Mouse (Mus musculus): ENCODE measurements around the gene Chga. TPM values are rescaled to one million over a fixed set of nuclear protein-coding genes. Genes with fewer than 3 reads are reported as not detected.

The Chga gene
- polyA plus RNA-seq, 1 experiment = 216 TPM

DNA sequence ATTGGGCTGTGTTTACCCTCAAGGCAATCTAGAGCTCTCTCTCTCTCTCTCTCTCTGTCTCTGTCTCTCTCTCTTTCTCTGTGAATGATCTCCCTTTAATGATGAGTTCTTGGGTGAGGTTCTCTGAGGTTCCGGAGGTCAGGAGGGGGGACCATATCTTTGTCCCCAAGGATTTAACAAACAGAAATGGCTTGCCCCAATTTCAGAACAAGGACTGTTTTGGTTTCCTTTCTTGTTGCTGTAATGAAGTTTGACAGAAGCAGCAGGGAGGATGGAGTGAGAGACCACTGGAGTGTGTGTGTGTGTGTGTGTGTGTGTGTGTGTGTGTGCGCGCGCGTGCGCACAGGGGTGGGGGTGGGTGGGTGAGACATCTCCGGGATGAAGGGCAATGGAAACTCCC, 13.6 kb upstream of the Chga start:
- H3K4me1 ChIP-seq (ENCODE audit: control insufficient read depth, insufficient read depth, low read length) = no peaks in the 10 kb centered on the region
- H3K4me3 ChIP-seq (replicated peaks; ENCODE audit: insufficient read depth, low read depth, low read length) = no peak overlapping the region
- TF ChIP-seq CTCF (IDR thresholded peaks at IDR 0.05; ENCODE audit: borderline replicate concordance, insufficient read depth, low read depth, low read length) = no peak
- TF ChIP-seq POLR2A (IDR thresholded peaks at IDR 0.05; ENCODE audit: borderline replicate concordance, insufficient read depth, low read length) = no peak
- WGBS = 91% methylated on average over 7 of the region's 7 CpGs
- no peak for DNase-seq
- H3K27ac ChIP-seq (ENCODE audit: insufficient read depth, low read length) = no peak overlapping the region
- H3K27me3 ChIP-seq (ENCODE audit: control insufficient read depth, insufficient read depth, low read length) = no peaks in the 10 kb centered on the region

DNA sequence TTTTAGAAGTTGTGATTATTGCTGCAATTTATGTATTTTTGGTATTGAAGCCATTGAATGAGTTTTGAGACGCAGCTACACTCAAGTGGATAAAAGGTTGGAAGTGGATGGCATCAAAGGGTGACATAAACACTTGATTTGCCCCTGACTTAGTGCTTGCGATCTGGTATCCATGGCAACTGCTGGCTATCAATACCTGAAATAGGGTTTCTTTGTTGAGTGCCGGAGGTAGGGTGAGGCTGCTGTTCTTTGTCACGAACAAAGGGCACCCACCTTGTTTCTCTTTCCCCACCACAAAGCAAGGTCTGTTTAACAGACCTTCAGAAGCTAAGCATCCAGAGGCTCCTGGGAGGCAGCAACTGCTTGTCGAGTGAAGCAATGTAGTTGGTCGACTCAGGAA, 9.6 kb upstream of the Chga start:
- no peak overlapping the region for H3K27ac ChIP-seq (ENCODE audit: insufficient read depth, low read length)
- no peak for DNase-seq
- H3K4me3 ChIP-seq (replicated peaks; ENCODE audit: insufficient read depth, low read depth, low read length) = no peak overlapping the region
- H3K4me1 ChIP-seq (ENCODE audit: control insufficient read depth, insufficient read depth, low read length) = no peaks in the 10 kb centered on the region
- WGBS = 72% methylated on average over 6 of the region's 6 CpGs
- H3K27me3 ChIP-seq (ENCODE audit: control insufficient read depth, insufficient read depth, low read length) = no peaks in the 10 kb centered on the region
- TF ChIP-seq POLR2A (IDR thresholded peaks at IDR 0.05; ENCODE audit: borderline replicate concordance, insufficient read depth, low read length) (no peak), CTCF (IDR thresholded peaks at IDR 0.05; ENCODE audit: borderline replicate concordance, insufficient read depth, low read depth, low read length) (no peak)

DNA sequence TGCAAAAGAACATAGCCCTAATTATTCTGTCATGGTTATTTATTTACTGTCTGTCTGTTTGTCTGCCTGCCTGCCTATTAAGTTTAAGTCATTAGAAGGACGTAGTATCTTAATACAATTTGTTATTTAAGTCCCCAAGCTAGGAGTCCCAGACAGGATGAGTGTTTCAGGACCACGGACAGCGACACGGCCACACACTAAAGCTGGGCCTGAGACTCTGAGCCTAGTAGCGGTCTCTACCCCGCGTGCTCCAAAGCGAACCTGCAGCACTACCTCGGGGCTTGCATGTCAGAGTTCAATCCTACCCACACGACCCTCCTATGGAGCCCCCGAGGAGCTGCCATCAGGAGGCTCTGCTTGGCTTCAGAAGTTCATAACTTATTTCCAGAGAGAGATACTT, 4.2 kb upstream of the Chga start:
- WGBS = 45% methylated on average over 11 of the region's 11 CpGs
- no peak overlapping the region for H3K27ac ChIP-seq (ENCODE audit: insufficient read depth, low read length)
- no peak for DNase-seq

DNA sequence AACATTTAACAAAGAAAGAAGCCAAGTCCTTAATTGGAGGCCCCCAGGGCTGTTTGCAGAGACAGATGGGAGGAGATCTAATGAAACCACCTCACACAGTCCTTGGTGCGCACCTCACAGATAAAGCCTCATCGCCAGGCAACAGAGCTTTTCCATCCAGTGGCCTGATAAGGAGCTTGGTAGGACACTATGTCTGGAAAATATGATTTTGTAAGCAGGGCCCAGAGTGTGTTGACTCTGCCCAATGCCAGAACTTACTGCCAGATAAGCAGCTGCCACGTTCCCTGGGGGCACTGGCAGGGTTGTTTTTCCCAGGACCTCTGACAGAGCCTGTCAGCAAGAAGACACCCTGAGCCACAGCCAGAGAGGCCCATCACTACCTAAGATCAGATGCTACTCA, 3.6 kb upstream of the Chga start:
- Histone ChIP-seq H3K4me1 (ENCODE audit: control insufficient read depth, insufficient read depth, low read length) (peaks cover 10% of the 10 kb centered on the region; the same call in 1 of the 2 replicates), H3K4me3 (replicated peaks; ENCODE audit: insufficient read depth, low read depth, low read length) (no peak overlapping the region), H3K27ac (ENCODE audit: insufficient read depth, low read length) (no peak overlapping the region), H3K27me3 (ENCODE audit: control insufficient read depth, insufficient read depth, low read length) (no peaks in the 10 kb centered on the region)
- TF ChIP-seq POLR2A (IDR thresholded peaks at IDR 0.05; ENCODE audit: borderline replicate concordance, insufficient read depth, low read length) (no peak), CTCF (IDR thresholded peaks at IDR 0.05; ENCODE audit: borderline replicate concordance, insufficient read depth, low read depth, low read length) (no peak)
- 60% methylated on average over 3 of the region's 3 CpGs for WGBS
- DNase-seq = no peak

More for the DNA sequence above, 4.2 kb upstream of the Chga start:
- TF ChIP-seq CTCF (IDR thresholded peaks at IDR 0.05; ENCODE audit: borderline replicate concordance, insufficient read depth, low read depth, low read length) (no peak), POLR2A (IDR thresholded peaks at IDR 0.05; ENCODE audit: borderline replicate concordance, insufficient read depth, low read length) (no peak)
- peaks cover 5% of the 10 kb centered on the region; the same call in 1 of the 2 replicates for H3K4me1 ChIP-seq (ENCODE audit: control insufficient read depth, insufficient read depth, low read length)
- H3K27me3 ChIP-seq (ENCODE audit: control insufficient read depth, insufficient read depth, low read length) = no peaks in the 10 kb centered on the region
- H3K4me3 ChIP-seq (replicated peaks; ENCODE audit: insufficient read depth, low read depth, low read length) = no peak overlapping the region

DNA sequence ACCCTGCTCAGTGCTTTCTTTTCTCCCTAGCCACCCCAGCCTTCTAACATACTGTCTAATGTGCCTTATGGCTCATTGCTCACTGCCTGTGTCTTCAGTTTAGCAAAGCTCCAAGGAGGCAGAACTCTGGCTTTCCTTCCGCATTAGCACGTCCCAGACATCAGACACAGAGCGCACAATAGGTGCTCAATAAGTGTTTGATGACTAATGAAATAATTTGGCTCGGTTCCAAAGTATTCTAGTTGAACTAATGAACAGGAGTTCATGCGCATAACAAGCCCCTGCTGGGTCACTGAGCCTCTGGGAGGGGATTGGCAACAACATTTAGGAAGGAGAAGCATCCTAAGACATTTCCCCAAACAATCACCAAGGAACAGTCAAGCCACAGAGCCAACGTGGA, 2.8 kb upstream of the Chga start:
- no peak overlapping the region for H3K27ac ChIP-seq (ENCODE audit: insufficient read depth, low read length)

DNA sequence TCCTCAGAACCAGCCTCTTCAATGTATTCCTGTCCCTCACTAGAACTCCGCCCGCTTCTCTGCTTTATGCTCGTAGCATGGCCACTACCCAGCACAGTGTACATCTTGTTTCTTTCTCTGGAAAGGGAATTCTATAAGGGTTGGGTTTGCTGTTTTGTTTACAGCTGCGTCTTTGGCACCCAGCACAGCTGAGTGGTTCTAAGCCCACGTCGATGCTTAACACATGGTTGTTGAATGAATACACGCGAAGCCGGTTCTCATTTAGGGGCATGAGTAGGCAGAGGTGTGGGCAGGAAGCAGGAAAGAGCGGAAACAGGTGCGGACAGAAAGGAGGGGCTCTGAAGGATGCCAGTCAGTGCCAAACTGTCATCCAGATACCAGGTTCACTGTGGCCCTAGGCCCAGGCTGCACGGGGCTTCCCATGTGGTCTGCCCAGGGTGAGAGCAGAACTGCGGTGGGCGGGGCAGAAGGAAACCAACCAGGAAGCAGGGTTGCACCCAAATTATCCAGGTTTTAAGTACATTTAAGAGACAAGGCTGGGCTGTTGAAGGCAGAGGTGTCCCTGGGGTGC, 979 bp upstream of the Chga start:
- Histone ChIP-seq H3K27ac (ENCODE audit: insufficient read depth, low read length) (no peak overlapping the region), H3K4me1 (ENCODE audit: control insufficient read depth, insufficient read depth, low read length) (peaks cover 10% of the 10 kb centered on the region; the same call in 1 of the 2 replicates), H3K27me3 (ENCODE audit: control insufficient read depth, insufficient read depth, low read length) (no peaks in the 10 kb centered on the region), H3K4me3 (replicated peaks; ENCODE audit: insufficient read depth, low read depth, low read length) (peak overlapping the region; percentile 76)
- peak in 1 of 2 experiments; percentile 16 for DNase-seq
- 78% methylated on average over 14 of the region's 14 CpGs for WGBS
- no peak for TF ChIP-seq CTCF (IDR thresholded peaks at IDR 0.05; ENCODE audit: borderline replicate concordance, insufficient read depth, low read depth, low read length)
- no peak for TF ChIP-seq POLR2A (IDR thresholded peaks at IDR 0.05; ENCODE audit: borderline replicate concordance, insufficient read depth, low read length)

More for the DNA sequence above, 2.8 kb upstream of the Chga start:
- Histone ChIP-seq H3K4me1 (ENCODE audit: control insufficient read depth, insufficient read depth, low read length) (peaks cover 10% of the 10 kb centered on the region; the same call in 1 of the 2 replicates), H3K27me3 (ENCODE audit: control insufficient read depth, insufficient read depth, low read length) (no peaks in the 10 kb centered on the region), H3K4me3 (replicated peaks; ENCODE audit: insufficient read depth, low read depth, low read length) (no peak overlapping the region)
- no peak for TF ChIP-seq POLR2A (IDR thresholded peaks at IDR 0.05; ENCODE audit: borderline replicate concordance, insufficient read depth, low read length)
- no peak for TF ChIP-seq CTCF (IDR thresholded peaks at IDR 0.05; ENCODE audit: borderline replicate concordance, insufficient read depth, low read depth, low read length)
- no peak for DNase-seq
- WGBS = 33% methylated on average over 6 of the region's 6 CpGs

DNA sequence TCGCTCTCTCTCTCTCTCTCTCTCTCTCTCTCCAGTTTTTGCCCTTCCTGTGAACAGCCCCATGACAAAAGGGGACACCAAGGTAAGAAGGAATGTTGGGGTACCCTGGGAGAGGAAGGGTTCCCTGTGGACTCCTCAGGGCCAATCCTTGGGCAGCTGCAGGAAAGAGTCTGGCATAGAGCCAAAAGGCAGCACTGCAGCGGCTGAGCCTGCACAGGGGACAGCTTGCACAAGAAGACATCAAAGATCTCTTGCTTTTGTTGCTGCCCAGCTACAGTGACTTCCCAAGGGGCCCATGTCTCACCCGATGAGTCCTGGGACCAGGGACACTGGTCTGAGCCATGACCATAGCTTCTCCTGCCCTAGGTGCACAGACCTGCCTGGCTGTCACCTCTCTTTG, 1.1 kb downstream of the Chga start:
- DNase-seq = peak in 1 of 2 experiments; percentile 62
- WGBS = 23% methylated on average over 3 of the region's 3 CpGs

DNA sequence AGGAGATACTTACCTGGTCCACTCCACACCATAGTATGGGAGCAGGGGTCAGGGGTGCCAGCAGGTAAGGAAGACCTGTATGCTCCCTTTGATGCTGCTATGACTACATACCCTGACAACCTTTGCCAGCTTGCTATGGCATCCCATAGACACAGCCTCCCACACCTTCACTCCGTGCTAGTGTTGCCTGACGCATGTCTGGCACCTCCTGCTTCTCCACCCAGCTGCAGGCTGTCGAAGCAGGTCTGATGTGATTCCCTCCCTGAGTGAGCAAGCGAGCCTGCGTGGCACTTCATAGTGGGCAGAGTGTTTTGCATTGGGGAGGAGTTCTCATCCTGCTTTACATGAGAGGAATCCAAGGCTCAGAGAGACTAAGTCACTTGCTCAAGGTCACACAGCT, 2.6 kb downstream of the Chga start:
- Histone ChIP-seq H3K4me1 (ENCODE audit: control insufficient read depth, insufficient read depth, low read length) (peaks cover 10% of the 10 kb centered on the region; the same call in 1 of the 2 replicates), H3K4me3 (replicated peaks; ENCODE audit: insufficient read depth, low read depth, low read length) (no peak overlapping the region), H3K27ac (ENCODE audit: insufficient read depth, low read length) (no peak overlapping the region), H3K27me3 (ENCODE audit: control insufficient read depth, insufficient read depth, low read length) (no peaks in the 10 kb centered on the region)
- WGBS = 84% methylated on average over 5 of the region's 5 CpGs
- peak in 1 of 2 experiments; percentile 10 for DNase-seq
- no peak for TF ChIP-seq CTCF (IDR thresholded peaks at IDR 0.05; ENCODE audit: borderline replicate concordance, insufficient read depth, low read depth, low read length)
- TF ChIP-seq POLR2A (IDR thresholded peaks at IDR 0.05; ENCODE audit: borderline replicate concordance, insufficient read depth, low read length) = no peak

More for the DNA sequence above, 1.1 kb downstream of the Chga start:
- TF ChIP-seq CTCF (IDR thresholded peaks at IDR 0.05; ENCODE audit: borderline replicate concordance, insufficient read depth, low read depth, low read length) = no peak
- TF ChIP-seq POLR2A (IDR thresholded peaks at IDR 0.05; ENCODE audit: borderline replicate concordance, insufficient read depth, low read length) = no peak
- H3K4me3 ChIP-seq (replicated peaks; ENCODE audit: insufficient read depth, low read depth, low read length) = peak overlapping the region; percentile 76
- peaks cover 10% of the 10 kb centered on the region; the same call in 1 of the 2 replicates for H3K4me1 ChIP-seq (ENCODE audit: control insufficient read depth, insufficient read depth, low read length)
- H3K27me3 ChIP-seq (ENCODE audit: control insufficient read depth, insufficient read depth, low read length) = no peaks in the 10 kb centered on the region
- 0 out of 2 replicates have a peak overlapping the region, but pooled peaks have one; percentile 41 for H3K27ac ChIP-seq (ENCODE audit: insufficient read depth, low read length)

Measured in cerebellum, adult 2 months (tissue).